Mouse (Mus musculus) liver, embryonic 14.5 days (tissue): ENCODE measurements around the gene Pwp1.

Experiments used
- CTCF ChIP-seq: IDR thresholded peaks from 2 replicates; pipeline ENCODE4 v1.5.1; 2016; ENCODE audit warnings: antibody characterized with exemption, low read depth, control low read depth
- EP300 ChIP-seq: IDR thresholded peaks from 2 replicates; pipeline ENCODE4 v1.6.1; 2016; ENCODE audit warnings: antibody characterized with exemption, low read depth

GRCm38 (mm10) chr10:85927676-85928445 is 98.6 kb downstream of the Pwp1 start, which contains the start of gene Ascl4:
- TF ChIP-seq CTCF (no peak), EP300 (no peak)
